Mouse (Mus musculus): Measurements from ENCODE around the gene Tgfb1i1.

DNA sequence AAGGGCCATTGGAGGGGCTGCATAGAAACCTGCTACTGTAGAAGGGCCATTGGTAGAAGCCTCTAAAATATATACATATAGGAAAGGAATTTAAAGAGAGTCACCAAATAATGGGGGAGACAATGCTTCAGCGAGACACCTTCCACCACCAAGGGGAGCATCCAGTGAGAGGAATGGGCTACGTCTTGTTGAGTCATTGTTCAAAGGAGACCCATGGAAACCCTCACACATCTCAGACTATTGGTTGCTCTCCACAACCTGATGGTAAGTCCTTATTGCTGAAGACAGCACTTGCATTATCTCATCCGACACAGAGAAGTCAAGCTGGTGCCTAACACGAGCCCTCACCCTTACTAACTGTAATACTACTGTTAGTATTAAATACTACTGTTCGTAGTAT is 9.1 kb downstream of the Tgfb1i1 start:
- TF ChIP-seq CTCF (IDR thresholded peaks at IDR 0.05; ENCODE audit: extremely low read depth, insufficient read length, insufficient replicate concordance, low read depth, low read length) (no peak), POLR2A (IDR thresholded peaks at IDR 0.05; ENCODE audit: low read depth, low read length) (no peak)
